Mouse (Mus musculus): ENCODE results near the gene Olfr97.

The Olfr97 gene

DNA sequence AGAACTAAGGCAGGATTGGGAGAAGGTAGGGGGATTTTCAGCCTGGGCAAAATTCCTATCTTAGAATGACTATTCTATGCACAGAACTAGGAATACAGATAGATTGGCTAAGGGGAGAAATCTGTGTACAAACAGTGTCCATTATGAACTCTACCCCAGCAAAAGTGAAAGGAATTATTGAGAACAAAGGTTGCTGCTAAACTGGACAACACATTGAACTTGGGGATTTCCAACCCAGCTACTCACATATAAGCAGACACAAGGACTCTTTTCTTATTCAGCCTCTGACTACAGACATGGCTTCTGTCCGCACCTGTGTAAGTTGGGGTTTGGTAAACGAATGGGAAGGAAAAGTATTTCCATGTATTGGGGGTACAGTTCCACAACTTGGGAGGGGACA lies 43.5 kb downstream of the Olfr97 start, which contains the start of gene Ubd:
TSS of gene Ubd (plus strand) at position 237 of the 400 bp plus-strand sequence.
- no peak for DNase-seq

DNA sequence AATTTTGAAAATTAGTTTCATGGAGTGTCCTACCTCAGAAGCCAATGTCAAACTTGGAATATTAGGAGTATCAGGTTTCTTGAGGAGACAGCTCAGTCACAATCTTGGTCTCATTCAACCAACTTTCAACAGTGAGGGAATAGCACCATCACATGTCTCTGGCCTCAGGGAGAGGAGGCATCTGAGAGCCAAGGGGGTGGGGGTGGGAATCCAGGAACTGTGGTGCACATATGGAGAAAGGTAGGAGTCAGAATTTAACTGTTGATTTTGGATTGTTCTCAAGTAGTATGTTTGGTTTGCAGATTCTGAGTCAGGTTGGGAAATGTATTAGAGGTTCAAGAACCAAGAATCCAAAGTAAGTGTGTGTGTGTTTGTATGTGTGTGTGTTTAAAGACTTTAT lies 44.1 kb downstream of the Olfr97 start:
- no peak for DNase-seq

DNA sequence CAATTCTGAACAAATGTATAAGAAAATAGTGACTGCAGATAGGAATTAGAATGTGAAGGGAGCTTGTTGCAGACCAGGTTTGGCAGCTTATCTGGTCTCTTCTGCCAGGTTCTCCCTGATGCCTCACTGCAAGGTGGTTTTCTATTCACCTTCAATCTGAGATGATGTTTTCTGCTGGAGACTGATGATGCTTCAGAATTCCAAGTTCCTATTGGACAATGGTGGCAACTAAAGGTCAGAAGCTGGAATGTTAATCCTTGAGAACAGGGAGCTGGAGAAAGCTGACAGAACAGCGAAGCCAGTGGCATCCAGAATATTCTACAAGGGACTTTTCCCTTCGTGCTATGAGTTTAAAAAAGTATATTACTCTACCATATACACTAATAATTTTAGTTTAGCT lies 46.4 kb downstream of the Olfr97 start:
- DNase-seq = peak; percentile 10

DNA sequence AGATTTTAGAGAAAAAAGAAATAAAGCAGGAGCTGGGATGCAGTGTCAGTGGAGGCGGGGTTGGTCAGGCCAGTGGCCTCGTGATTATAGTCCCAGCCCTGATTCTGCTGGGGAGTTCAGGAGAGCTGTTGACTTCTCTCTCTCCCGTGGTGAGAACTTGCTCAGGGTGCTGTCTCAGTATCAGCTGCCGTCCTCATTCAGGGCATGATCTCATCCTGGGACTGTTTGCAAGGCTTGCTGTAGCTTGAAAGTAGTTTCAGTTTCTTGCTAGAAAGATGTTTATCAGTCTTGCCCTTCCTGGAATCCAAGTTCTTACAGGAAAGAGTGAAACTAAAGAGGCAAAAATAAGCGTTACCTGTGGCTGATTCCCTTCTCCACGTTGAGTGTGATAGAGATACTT lies 51.7 kb downstream of the Olfr97 start:
- DNase-seq = no peak
